Mouse (Mus musculus) CH12.LX (cell line): ENCODE data around the gene Aff3. TPM values are rescaled to one million over a fixed set of nuclear protein-coding genes. Genes with fewer than 3 reads are reported as not detected.

Source experiments
- DNase-seq: peaks from one replicate; pipeline ENCODE4 v3.0.0-alpha.2; 2013; ENCODE audit errors: extremely low read depth
- H3K27ac ChIP-seq: 2 replicates; pipeline ENCODE4 v1.5.1; 2012; ENCODE audit warnings: low read depth, mild to moderate bottlenecking, control low read depth, moderate library complexity; ENCODE audit not compliant: insufficient read depth
- H3K27me3 ChIP-seq: replicated peaks from 2 replicates; pipeline ENCODE3; 2012; ENCODE audit warnings: inconsistent platforms
- H3K36me3 ChIP-seq, 2 experiments: replicated peaks in 1 of 2; 2 replicates each; pipeline versions ENCODE3 to v1.6.1; 2012; ENCODE audit warnings: inconsistent platforms in 1 of 2, low read length in 1 of 2, mild to moderate bottlenecking in 1 of 2, mixed read lengths in 1 of 2, moderate library complexity in 1 of 2; ENCODE audit not compliant: control insufficient read depth in 1 of 2, insufficient read depth in 1 of 2
- H3K4me1 ChIP-seq, 2 experiments: 2 replicates each; pipeline ENCODE4 v1.6.1; 2012; ENCODE audit warnings: inconsistent platforms in 1 of 2, moderate library complexity in 1 of 2; ENCODE audit not compliant: insufficient read depth in 2 of 2, control insufficient read depth in 1 of 2
- H3K4me2 ChIP-seq: 2 replicates; pipeline ENCODE4 v1.6.1; 2012; ENCODE audit warnings: low read depth, mild to moderate bottlenecking, control low read depth; ENCODE audit not compliant: poor library complexity, insufficient read depth, severe bottlenecking
- H3K4me3 ChIP-seq, 3 experiments: fragments of 150-350 bp in 1 of 3; sonication (generic) in 1 of 3; replicated peaks in 1 of 3; 2 replicates each; pipeline versions ENCODE3 to v1.5.1; 2011 to 2012; ENCODE audit warnings: low read depth in 2 of 3, low read length in 2 of 3, mild to moderate bottlenecking in 2 of 3, moderate library complexity in 2 of 3, control low read depth in 1 of 3, improper control_type of control experiment in 1 of 3, inconsistent platforms in 1 of 3, mixed read lengths in 1 of 3; ENCODE audit not compliant: poor library complexity in 1 of 3
- H3K79me2 ChIP-seq: replicated peaks from 2 replicates; pipeline ENCODE4 v1.6.1; 2012; ENCODE audit warnings: mild to moderate bottlenecking, moderate library complexity; ENCODE audit not compliant: control insufficient read depth, poor library complexity, insufficient read depth, severe bottlenecking; ENCODE audit errors: extremely low read depth
- H3K9ac ChIP-seq: 2 replicates; pipeline ENCODE4 v1.6.1; 2012; ENCODE audit warnings: low read depth, mild to moderate bottlenecking, control low read depth, moderate library complexity; ENCODE audit not compliant: insufficient read depth
- H3K9me3 ChIP-seq: replicated peaks from 2 replicates; pipeline ENCODE3; 2012; ENCODE audit warnings: low read length, inconsistent platforms, mixed read lengths
- BHLHE40 ChIP-seq: IDR thresholded peaks from 2 replicates; pipeline ENCODE4 v1.6.1; 2011; ENCODE audit warnings: mild to moderate bottlenecking, low read depth, low read length, improper control_type of control experiment
- ELF1 ChIP-seq: IDR thresholded peaks from 2 replicates; pipeline ENCODE4 v1.6.1; 2014; ENCODE audit warnings: low read depth, mild to moderate bottlenecking, inconsistent platforms, low read length, improper control_type of control experiment
- ETS1 ChIP-seq: conservative IDR thresholded peaks from 2 replicates; pipeline ENCODE4 v1.6.1; 2012; ENCODE audit warnings: low read depth, mild to moderate bottlenecking, inconsistent platforms, low read length, improper control_type of control experiment, moderate library complexity
- GABPA ChIP-seq: IDR thresholded peaks from 2 replicates; pipeline ENCODE4 v1.6.1; 2012; ENCODE audit warnings: low read depth, low read length, improper control_type of control experiment, inconsistent platforms; ENCODE audit not compliant: insufficient replicate concordance
- HCFC1 ChIP-seq: IDR thresholded peaks from 2 replicates; pipeline ENCODE4 v1.6.1; 2012; ENCODE audit warnings: low read depth, mild to moderate bottlenecking, inconsistent platforms, low read length, improper control_type of control experiment
- KAT2A ChIP-seq: IDR thresholded peaks from 2 replicates; pipeline ENCODE4 v1.6.1; 2012; ENCODE audit warnings: low read length, improper control_type of control experiment, inconsistent platforms; ENCODE audit not compliant: insufficient replicate concordance
- MAX ChIP-seq: IDR thresholded peaks from 2 replicates; pipeline ENCODE4 v1.6.1; 2011; ENCODE audit warnings: low read length, improper control_type of control experiment
- MAZ ChIP-seq: IDR thresholded peaks from 2 replicates; pipeline ENCODE4 v1.6.1; 2012; ENCODE audit warnings: low read depth, mild to moderate bottlenecking, inconsistent platforms, low read length, improper control_type of control experiment, moderate library complexity
- MEF2A ChIP-seq: IDR thresholded peaks from 2 replicates; pipeline ENCODE4 v1.6.1; 2014; ENCODE audit warnings: low read depth, mild to moderate bottlenecking, inconsistent platforms, low read length, improper control_type of control experiment, borderline replicate concordance
- MXI1 ChIP-seq: IDR thresholded peaks from 2 replicates; pipeline ENCODE4 v1.6.1; 2011; ENCODE audit warnings: mild to moderate bottlenecking, low read depth, low read length, improper control_type of control experiment
- MYC ChIP-seq: IDR thresholded peaks from 2 replicates; pipeline ENCODE4 v1.6.1; 2011; ENCODE audit warnings: low read depth, mild to moderate bottlenecking, improper control_type of control experiment, low read length
- PAX5 ChIP-seq: IDR thresholded peaks from 2 replicates; pipeline ENCODE4 v1.6.1; 2012; ENCODE audit warnings: low read length, inconsistent platforms, mixed read lengths
- RCOR1 ChIP-seq: conservative IDR thresholded peaks from 2 replicates; pipeline ENCODE4 v1.6.1; 2012; ENCODE audit warnings: low read depth, mild to moderate bottlenecking, inconsistent platforms, low read length, improper control_type of control experiment
- SMC3 ChIP-seq: IDR thresholded peaks from 2 replicates; pipeline ENCODE4 v1.6.1; 2011; ENCODE audit warnings: low read depth, low read length, improper control_type of control experiment
- UBTF ChIP-seq: IDR thresholded peaks from 2 replicates; pipeline ENCODE4 v1.6.1; 2012; ENCODE audit warnings: low read depth, mild to moderate bottlenecking, inconsistent platforms, low read length, improper control_type of control experiment, moderate library complexity
- USF1 ChIP-seq: IDR thresholded peaks from 2 replicates; pipeline ENCODE4 v1.6.1; 2014; ENCODE audit warnings: low read depth, mild to moderate bottlenecking, inconsistent platforms, low read length, improper control_type of control experiment
- ZMIZ1 ChIP-seq: IDR thresholded peaks from 2 replicates; pipeline ENCODE4 v1.6.1; 2012; ENCODE audit warnings: low read depth, mild to moderate bottlenecking, inconsistent platforms, low read length, improper control_type of control experiment
- dilution Hi-C: fragments of 300-500 bp; cut with MboI; formaldehyde crosslinking; loops from 2 replicates; pipeline ENCODE4 v1.14.3; 2020; ENCODE audit warnings: low sequenced_read_pairs; ENCODE audit not compliant: extremely low pct_unique_long_range_greater_than_20kb, extremely low pct_ligation_motif_present
- in situ Hi-C: fragments of 300-500 bp; cut with MboI; formaldehyde crosslinking; loops from 3 replicates; pipeline ENCODE4 v1.14.3; 2019; ENCODE audit warnings: low sequenced_read_pairs, low pct_ligation_motif_present, low pct_unique_long_range_greater_than_20kb, mixed read lengths
- polyA plus RNA-seq: library from polyadenylated mRNA; unstranded; fragments of >175 nt; gene quantifications from 2 replicates; pipeline ENCODE4 v1.2.1, GENCODE M21; 2012; ENCODE audit warnings: low read depth; ENCODE audit not compliant: insufficient read length
- total RNA-seq, 2 experiments: library from RNA; depleted of rRNA; stranded (reverse); fragments of 300-350 nt in 1 of 2; fragments of >200 nt in 1 of 2; gene quantifications; 2 replicates each; pipeline ENCODE4 v1.2.3; 2012 to 2014

Aff3 gene
- total and polyA plus RNA-seq, 3 experiments = 5.1 to 29.9 (median 7.7) TPM

DNA sequence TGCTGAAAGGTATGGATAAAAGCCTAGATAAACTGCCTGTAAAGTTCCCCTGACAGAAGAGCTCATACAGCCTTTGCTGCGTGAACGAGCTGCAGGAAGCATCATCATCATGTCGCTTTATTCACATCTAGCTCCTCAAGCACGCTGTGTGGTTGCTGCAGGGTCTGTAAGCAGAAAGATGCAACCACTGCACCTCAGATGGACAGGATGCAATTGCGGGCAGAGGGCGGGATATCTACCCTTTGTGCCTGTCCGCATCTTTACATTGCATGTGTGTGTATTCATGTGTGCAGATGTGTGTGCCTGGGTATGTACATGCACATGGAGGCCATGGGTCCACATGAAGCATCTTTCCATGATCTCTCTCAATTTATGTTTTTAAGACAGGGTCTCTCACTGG is 373.9 kb downstream of the Aff3 start:
- no peak overlapping the region for H3K9ac ChIP-seq
- H3K4me1 ChIP-seq = no peaks in the 10 kb centered on the region
- no peak for DNase-seq
- no peak overlapping the region for H3K4me2 ChIP-seq
- H3K9me3 ChIP-seq = no peaks in the 10 kb centered on the region
- no peak for TF ChIP-seq KAT2A
- no peak for TF ChIP-seq MXI1
- TF ChIP-seq MYC = no peak
- TF ChIP-seq MEF2A = no peak
- TF ChIP-seq PAX5 = no peak
- TF ChIP-seq GABPA = no peak
- no peak for TF ChIP-seq SMC3
- no peak for TF ChIP-seq MAX
- H3K27ac ChIP-seq = no peak overlapping the region
- in situ Hi-C loops (no loop called here), dilution Hi-C loops (no loop called here)
- H3K79me2 ChIP-seq = no peaks in the 10 kb centered on the region
- no peaks in the 10 kb centered on the region for H3K27me3 ChIP-seq
- H3K36me3 ChIP-seq = peaks cover 0 to 48% of the 10 kb centered on the region in 2 experiments
- no peak overlapping the region for H3K4me3 ChIP-seq

DNA sequence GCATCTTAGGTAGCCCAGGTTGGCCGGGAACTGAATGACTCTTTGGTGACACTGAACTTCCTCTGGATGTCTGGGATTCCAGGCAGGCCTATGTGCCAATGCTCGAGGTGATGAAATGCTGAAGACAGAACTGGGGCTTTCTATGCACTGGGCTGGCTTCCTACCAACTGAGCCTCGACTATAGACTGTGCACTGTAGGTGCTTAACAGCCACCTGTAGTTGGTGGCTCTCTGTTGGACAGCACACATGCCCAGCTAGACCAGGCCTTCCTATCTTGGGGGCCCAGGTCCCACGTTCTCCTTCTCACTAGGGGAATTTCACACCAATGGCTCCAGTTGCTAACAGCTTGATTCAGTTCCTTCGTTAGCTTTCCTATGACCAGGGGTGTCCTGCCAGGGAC is 374.9 kb downstream of the Aff3 start:
- Histone ChIP-seq H3K79me2 (no peaks in the 10 kb centered on the region), H3K4me1 (no peaks in the 10 kb centered on the region), H3K27me3 (no peaks in the 10 kb centered on the region), H3K27ac (no peak overlapping the region), H3K4me3 (no peak overlapping the region), H3K36me3 (peaks cover 0 to 54% of the 10 kb centered on the region in 2 experiments), H3K9me3 (no peaks in the 10 kb centered on the region), H3K9ac (no peak overlapping the region), H3K4me2 (no peak overlapping the region)
- in situ Hi-C loops = no loop called here
- no peak for DNase-seq
- TF ChIP-seq MAZ (no peak), HCFC1 (no peak)
- dilution Hi-C loops = no loop called here

DNA sequence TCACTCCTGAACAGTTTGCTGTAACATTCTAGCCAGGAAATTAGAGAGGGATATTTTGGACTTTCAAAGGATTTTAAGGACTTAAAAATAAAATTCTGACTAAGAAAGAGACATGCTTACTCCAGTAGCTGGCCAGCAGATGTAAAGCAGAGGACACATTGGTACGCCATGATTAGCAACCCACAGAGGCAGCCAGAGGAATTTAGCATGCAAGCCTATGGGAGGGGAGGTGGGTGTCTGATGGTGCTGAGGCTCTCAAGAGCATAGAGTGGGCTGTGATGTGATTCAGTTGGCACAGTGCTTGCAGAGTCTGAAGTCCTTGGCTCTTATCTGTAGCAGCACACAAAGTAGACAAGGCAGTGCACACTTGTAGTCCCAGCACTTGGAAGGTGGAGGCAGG is 376.0 kb downstream of the Aff3 start:
- no peak for DNase-seq
- dilution Hi-C loops (no loop called here), in situ Hi-C loops (no loop called here)
- no peak for TF ChIP-seq UBTF
- TF ChIP-seq ELF1 = no peak
- no peak for TF ChIP-seq BHLHE40
- TF ChIP-seq USF1 = no peak
- TF ChIP-seq RCOR1 = no peak
- no peak for TF ChIP-seq ZMIZ1
- no peak for TF ChIP-seq ETS1
- Histone ChIP-seq H3K9ac (no peak overlapping the region), H3K4me1 (no peaks in the 10 kb centered on the region), H3K27ac (no peak overlapping the region), H3K79me2 (no peaks in the 10 kb centered on the region), H3K27me3 (no peaks in the 10 kb centered on the region), H3K4me2 (no peak overlapping the region), H3K4me3 (no peak overlapping the region), H3K36me3 (peaks cover 0 to 53% of the 10 kb centered on the region in 2 experiments), H3K9me3 (no peaks in the 10 kb centered on the region)
